Mouse (Mus musculus) mouse embryonic stem cell (cell line): ENCODE data around the gene Actr5.

Source experiments
- in situ Hi-C, 2 experiments: fragments of 300-500 bp; cut with MboI; formaldehyde crosslinking; loops; 1 replicate in 1 of 2; 3 replicates in 1 of 2; pipeline ENCODE4 v1.14.3; 2019 to 2020; ENCODE audit warnings: low sequenced_read_pairs in 2 of 2, low pct_unique_long_range_greater_than_20kb in 1 of 2, mixed read lengths in 1 of 2; ENCODE audit not compliant: unreplicated experiment in 1 of 2

Actr5 gene

DNA sequence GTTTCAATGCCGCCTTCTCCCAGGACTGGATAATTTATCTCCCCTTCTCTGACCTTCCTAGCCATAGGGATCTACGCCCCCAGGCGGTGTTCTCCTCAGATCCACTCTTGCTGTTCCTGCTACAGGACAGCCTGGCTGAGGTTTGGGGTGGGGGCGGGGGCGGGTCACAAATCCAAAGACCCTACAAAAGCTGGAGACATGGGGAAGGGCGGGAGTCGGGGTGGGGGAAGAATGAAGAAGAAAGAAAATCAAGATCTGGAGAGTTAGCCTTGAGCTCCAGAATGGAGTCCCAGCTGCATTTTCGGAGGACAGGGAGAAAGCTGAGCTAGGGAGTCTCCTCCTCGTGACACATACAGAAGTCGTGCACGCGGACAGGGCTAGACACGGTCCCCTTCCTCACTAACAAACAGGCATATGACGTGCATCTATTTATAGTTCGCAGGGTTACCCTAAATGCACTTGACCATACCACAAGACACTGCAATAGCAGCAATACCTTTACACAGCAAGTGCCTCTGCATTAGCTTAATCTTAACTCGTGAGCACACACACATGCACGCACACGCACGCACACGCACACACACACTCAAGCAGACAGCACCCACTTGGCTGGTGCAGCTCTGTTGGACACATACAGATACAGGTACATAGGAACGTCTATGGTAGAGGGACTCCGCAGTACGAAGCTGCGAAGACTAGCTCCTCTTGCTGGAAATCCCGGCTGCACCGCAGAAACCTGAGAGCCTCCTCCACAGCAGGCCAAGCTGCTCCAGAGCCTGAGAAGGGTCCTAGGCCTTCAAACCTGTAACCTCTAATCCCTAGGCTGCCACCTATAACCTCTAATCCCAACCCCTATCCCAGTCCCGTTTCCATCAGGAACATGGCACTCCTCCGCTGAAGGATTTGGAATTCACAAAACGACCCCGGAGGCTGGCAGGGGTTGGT lies 12.7 kb upstream of the Actr5 start:
- in situ Hi-C loops = no loop called here

DNA sequence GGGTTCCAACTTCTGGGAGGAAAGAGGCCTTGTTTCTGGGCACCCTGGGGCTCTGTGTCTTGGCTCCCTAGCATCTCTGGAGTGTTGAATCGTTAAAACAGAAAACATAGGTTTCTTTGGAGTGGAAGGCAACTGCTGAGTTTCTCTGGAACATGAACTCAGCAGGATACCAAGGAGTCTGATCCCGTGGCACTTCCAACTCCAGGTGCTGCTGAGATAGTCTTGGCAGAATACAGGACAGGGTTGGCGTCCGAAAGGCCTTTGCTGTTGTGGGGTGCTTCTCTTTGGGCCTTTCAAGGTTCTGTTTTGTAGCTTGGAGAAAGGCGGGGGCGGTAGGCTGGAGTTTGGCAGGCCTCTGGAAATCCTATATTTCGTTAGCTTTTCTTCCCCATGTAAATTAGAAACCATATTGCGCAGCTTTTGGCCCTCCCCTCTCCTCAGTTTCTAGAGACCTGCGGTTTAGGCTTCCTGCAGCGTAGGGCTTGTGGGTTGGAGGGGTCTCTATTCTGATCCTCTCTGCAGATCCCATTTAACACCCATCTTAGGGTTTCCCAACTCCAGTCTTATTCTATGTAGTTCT lies 11.9 kb upstream of the Actr5 start:
- in situ Hi-C loops = no loop called here

- in situ Hi-C loops = no loop called here
Observed at GRCm38 (mm10) chr2:158613541-158614417, 10.9 kb upstream of the Actr5 start.

- in situ Hi-C loops = no loop called here
Observed at GRCm38 (mm10) chr2:158614418-158614955, 10.2 kb upstream of the Actr5 start.

- in situ Hi-C loops = no loop called here
Observed at GRCm38 (mm10) chr2:158615161-158615680, 9.5 kb upstream of the Actr5 start.

DNA sequence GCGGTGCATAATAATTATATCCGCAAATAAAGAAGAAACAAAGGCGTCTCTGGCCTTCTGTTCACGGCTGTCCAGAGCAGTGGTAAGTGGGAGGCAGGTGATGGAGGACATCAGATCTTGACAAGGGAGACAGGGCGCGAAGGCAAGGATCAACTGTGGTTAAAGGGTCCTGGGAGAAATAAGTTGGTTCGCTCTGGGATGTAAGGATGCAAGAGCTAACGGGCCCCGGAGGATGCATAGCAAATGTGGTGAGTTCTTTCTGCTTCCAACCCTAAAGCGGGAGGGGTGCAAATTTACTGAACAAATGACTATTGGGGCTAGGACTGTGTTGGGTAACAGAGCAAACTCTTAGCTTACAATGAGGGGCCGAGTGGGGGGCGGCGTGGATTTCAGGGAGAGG lies 9.0 kb upstream of the Actr5 start:
- in situ Hi-C loops = no loop called here

DNA sequence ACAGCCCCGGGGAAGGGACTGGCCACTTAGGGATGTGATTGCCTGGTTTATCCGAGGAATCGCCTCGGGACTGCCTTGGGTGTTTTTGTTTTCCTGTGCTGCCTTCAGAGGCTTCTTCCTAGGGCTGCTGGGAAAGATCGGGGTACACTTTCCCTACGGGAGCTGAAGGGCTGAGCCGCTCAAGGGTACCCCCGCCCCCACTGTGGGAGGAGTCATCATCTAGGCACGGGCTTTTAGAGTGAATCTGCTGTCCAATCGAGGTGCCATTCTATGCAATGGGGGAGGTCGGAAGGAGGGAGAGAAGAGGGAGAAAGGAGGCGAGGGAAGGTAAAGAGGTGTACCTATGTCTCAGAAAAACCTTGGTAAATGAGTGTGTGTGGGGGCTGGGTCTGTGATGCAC lies 8.4 kb upstream of the Actr5 start:
- in situ Hi-C loops = no loop called here

GRCm38 (mm10) chr2:158616790-158617189 lies 7.9 kb upstream of the Actr5 start:
- in situ Hi-C loops = no loop called here

GRCm38 (mm10) chr2:158625231-158625630 lies 543 bp downstream of the Actr5 start:
- in situ Hi-C loops = loop anchor here (5.0 to 25.0 kb wide), 2 partner anchors 78 to 238 kb away; partner anchors contain the start of gene Snhg11 (in 2 of the 2)

GRCm38 (mm10) chr2:158625697-158626096 lies 1.0 kb downstream of the Actr5 start:
- in situ Hi-C loops = loop anchor here (5.0 to 25.0 kb wide), 2 partner anchors 78 to 238 kb away; partner anchors contain the start of gene Snhg11 (in 2 of the 2)

- in situ Hi-C loops = loop anchor here (5.0 to 25.0 kb wide), 2 partner anchors 82 to 242 kb away; partner anchors contain the start of gene Snhg11 (in 2 of the 2)
Observed at GRCm38 (mm10) chr2:158628858-158629257, 4.2 kb downstream of the Actr5 start.

DNA sequence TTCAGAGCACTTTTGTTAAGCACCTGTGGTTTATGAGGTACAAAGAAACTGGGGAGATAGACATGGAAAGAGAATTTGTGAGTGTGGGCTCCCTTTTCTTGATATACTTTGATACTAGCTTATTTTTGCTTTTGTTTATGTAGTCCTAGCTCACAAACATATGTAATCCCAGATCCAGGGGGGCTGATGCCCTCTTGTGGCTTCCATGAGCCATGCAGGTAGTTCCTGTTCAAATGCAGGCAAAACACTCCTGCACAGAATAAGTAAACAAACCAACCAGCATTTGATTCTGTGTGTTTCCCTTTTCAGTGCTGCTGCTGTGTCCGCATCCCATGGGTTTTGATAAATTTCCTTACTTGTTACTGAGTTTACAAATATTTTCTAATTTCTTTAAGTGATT lies 4.7 kb downstream of the Actr5 start:
- in situ Hi-C loops = loop anchor here (5.0 to 25.0 kb wide), 2 partner anchors 82 to 242 kb away; partner anchors contain the start of gene Snhg11 (in 2 of the 2)

GRCm38 (mm10) chr2:158631873-158632272 lies 7.2 kb downstream of the Actr5 start:
- in situ Hi-C loops = loop anchor here (25.0 kb wide), 1 partner anchor 245 kb away; the partner anchor contains the start of gene Snhg11 (in 2 of the 2)

DNA sequence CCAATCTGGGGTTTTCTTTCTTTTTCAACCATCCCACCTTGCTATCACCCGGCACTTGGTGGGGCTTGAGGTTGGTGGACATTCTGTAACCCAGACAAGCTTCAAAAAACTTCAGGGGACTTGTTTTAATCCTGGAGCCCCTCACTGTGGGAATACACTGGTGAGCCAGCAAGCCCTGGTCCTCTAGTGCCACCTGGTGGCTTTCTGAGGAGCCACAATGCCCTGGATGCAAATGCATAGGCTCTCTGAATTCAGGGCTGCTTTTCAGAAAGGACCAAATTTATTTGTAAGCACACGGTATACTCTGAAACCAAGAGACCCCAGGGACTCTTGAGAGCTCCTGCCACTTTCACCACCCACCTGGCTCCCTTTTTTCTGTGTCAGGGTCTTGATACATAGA lies 17.2 kb downstream of the Actr5 start:
- in situ Hi-C loops = loop anchor here (25.0 kb wide), 1 partner anchor 255 kb away; the partner anchor contains the start of gene Snhg11 (in 2 of the 2)

- in situ Hi-C loops = loop anchor here (25.0 kb wide), 1 partner anchor 255 kb away; the partner anchor contains the start of gene Snhg11 (in 2 of the 2)
Observed at GRCm38 (mm10) chr2:158642587-158642986, 17.9 kb downstream of the Actr5 start.

DNA sequence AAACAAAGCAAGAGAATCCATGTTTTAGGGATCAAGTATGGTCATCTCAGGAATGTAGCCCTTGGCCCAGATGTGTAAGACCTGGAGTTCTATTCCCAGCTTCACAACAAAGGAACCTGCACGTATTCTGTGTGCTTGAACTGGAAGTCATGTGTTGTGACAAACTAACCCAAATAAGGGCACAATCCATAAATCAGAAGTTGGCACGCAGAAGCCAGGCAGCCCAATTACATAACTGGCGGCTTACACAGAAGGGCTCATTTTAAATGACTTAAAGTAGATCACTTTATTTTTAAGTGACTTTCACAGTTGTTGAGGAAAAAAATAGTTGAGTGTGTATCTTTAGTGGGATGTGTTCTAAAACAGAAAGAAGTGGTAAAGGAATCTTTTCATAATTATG lies 19.1 kb downstream of the Actr5 start:
- in situ Hi-C loops = loop anchor here (25.0 kb wide), 1 partner anchor 256 kb away; the partner anchor contains the start of gene Snhg11 (in 2 of the 2)

DNA sequence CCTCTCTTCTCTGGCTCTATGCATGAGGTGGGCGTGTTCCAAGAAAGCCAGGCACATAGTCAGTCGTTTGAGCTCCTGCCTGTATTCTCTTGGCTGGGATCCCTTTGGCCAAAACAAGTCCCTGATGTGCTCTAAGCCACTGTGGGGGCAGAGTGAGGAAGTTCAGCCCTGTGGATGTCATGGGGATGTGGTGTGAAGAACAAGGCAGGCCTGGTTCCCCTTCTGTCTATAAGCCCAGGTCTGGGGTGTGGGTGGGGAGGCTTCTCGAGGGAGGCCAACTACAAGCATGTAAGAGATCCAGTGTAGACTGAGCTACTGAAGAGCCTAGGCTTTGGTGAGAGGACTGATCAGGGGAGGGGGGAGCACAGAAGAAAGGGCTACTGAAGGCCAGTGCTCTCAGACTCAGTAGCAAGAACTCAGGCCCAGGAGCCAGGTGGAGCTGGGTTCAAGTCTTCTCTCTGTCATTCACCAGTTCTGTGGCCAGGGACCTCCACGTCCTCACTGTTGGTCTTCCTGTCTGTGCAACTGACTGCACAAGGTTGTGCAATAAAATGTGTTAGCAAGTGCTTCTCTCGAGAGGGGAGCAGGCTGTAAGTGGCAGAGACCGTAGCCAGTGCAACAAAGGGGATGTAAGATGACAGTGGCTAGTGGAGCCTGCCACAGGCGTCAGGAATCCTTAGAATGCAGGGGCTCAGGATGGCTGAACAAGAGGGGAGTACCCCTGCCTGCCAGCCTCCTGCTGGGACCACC lies 26.6 kb downstream of the Actr5 start:
- in situ Hi-C loops = loop anchor here in 1 of 2 experiments (5.0 kb wide), 1 partner anchor 109 kb away; no protein-coding TSS in a partner anchor
